Mouse (Mus musculus): ENCODE measurements at regions not wholly inside any gene's neighbourhood (a gene's known extent, or its start where the extent isn't known, plus 50 kb on each side); places are given as distances from the start of the nearest gene placed in this dataset.

DNA sequence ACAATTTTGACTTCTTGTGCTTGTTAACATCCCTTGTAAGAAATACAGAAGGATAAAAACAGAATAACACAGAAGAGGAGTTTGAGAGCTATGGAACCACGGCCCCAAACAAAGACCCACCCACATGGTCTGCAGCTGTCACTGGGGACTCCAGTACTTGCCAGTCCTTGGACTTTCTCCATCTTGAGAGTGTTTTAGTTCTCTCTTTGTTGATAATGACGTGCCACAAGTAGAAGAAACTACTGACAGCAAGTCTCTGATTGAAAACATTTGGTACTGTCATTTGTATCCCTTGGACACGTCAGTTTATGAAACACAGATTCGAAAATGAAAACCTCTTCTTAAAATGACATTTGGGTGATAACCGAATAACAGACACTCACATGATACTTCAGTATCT is 68.3 kb upstream of the Frg1 start:
- in situ Hi-C loops (cut with MboI, MseI), result no loop called here

DNA sequence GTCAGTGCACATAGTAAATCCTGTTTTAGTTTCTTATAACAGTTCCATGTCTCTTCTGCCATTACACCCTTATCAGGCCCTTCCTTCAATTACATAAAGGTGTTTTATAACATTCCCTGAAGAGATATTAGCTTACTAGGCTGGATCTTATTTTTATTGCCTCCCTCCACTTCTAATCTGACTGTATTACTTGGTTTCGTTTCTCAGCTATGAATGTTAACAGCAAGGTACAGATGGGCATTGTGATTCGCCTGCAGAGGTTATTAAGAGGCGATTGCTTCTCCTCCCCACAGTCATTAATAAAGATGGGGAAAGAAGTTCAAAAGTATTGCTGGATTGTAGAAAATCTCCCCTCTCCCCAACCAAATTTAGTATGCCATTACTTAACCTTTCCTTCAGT is 66.4 kb upstream of the Frg1 start:
- in situ Hi-C loops (cut with MboI, MseI), result no loop called here

DNA sequence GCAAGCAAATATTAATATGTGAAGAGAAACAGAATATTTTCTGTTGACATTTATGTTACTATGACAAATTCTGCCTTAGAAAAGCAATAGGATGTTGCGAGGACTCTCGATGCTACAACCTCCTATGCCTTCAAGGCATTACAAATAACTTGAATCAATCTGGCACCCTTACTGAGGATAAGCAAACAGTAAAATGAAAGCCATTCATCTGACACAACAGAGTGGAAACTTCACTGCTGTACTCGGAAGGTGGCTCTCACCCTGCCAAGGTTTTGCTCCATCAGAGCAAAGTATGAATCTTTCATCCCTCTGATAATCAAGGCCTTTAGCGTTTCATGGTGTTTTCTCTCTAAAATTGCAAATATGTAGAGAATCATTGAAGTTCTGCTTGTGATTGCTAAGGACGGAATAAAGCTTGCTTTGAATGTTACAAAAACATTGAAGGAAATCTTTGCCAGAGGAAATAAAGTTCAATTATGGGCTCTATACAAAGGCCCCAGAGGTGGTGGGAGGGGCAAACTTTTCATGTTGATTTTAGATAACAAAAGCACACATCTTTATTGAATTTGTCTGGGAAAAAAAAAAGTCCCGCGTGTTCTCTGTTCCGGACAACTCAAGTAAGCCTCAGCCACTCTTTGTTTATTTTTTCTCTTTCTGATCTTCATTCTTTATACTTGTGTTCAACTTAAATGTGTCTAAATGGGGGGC is 56.3 kb upstream of the Frg1 start:
- in situ Hi-C loops (cut with MboI, MseI), result loop anchor here (10.0 kb wide), 1 partner anchor 1242 kb away; no protein-coding TSS in a partner anchor

DNA sequence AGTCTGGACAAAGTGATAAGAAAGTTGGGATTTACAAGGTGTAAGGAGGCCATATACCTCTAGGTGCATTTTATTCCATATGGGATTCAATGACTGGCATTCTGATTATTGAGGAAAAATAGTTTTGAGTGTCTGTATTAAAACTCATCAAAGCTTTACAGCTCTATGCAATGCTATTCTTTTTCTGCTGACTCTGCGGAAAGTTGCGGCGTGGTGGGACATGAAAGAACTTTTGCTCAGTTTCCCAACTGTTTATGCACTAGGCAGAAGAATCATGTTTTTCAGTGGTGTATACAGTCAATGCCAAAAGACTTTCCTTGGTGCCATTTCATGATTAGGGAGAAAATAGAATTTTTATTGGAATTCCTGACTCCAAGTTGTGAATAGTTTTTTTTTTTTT is 55.4 kb upstream of the Frg1 start:
- in situ Hi-C loops (cut with MboI, MseI), result loop anchor here (10.0 kb wide), 1 partner anchor 1243 kb away; no protein-coding TSS in a partner anchor
